In the genomic region with DNA sequence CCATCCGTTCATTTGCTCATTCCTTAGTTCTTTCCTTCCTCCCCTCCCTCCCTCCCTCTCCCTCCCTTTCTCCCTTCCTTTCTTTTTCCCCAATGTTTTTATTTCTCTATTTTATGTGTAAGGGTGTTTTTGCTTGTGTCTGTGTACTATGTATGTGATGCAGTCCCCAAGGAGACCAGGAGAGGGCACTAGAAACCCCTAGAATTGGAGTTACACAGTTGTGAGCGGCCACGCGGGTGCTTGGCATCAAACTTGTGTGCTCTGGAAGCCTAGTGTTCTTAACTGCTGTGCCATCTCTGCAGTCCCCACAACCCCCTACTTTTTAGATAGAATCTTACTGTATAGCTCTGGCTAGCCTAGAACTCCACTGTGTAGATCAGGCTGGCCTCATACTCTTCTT, we compare ENCODE assay signal across 8 mouse cellular contexts. TPM values are rescaled to one million over a fixed set of nuclear protein-coding genes. Genes with fewer than 3 reads are reported as not detected.
A peak's percentile ranks its signal among the peaks of the same experiment; 100 is the strongest.
DNase-seq lines count a peak whose midpoint lies in the region; ATAC-seq and TF ChIP-seq lines count a peak whose summit lies in the region.

No protein-coding gene starts in this region.

- H3K9me3 ChIP-seq in liver, postnatal 0 days (ENCODE audit: low read length): peaks cover 8% of the 10 kb centered on the region

- peak; percentile 8 for DNase-seq in heart, postnatal 4 days
- DNase-seq in heart, adult 8-10 months (ENCODE audit: low spot score): no peak
- peak; percentile 68 for DNase-seq in 416B (ENCODE audit: low read depth)
- peak; percentile 17 for DNase-seq in T-cell, adult 2 months (ENCODE audit: low spot score)
- DNase-seq in liver, postnatal 0 days: peak; percentile 25
- peak; percentile 73 for DNase-seq in thymus, postnatal 4 days
- no peak for DNase-seq in left cerebral cortex, adult 9 months (ENCODE audit: low spot score in 2 of 2)
- DNase-seq in heart, adult 11 months: no peak

- H3K9ac ChIP-seq in liver, postnatal 0 days (replicated peaks): no peak overlapping the region

- no peaks in the 10 kb centered on the region for H3K36me3 ChIP-seq in liver, postnatal 0 days (replicated peaks; ENCODE audit: insufficient read depth, low read length)

- no peak overlapping the region for H3K4me3 ChIP-seq in liver, postnatal 0 days (ENCODE audit: low read depth, low read length)

- no peak overlapping the region for H3K27ac ChIP-seq in liver, postnatal 0 days (ENCODE audit: low read depth)

- no peaks in the 10 kb centered on the region for H3K27me3 ChIP-seq in liver, postnatal 0 days (ENCODE audit: insufficient read depth, low read length)

- TF ChIP-seq EP300 in liver, postnatal 0 days (IDR thresholded peaks at IDR 0.05; ENCODE audit: low read depth): no peak

- H3K4me1 ChIP-seq in liver, postnatal 0 days (ENCODE audit: insufficient read depth): no peaks in the 10 kb centered on the region

- H3K4me2 ChIP-seq in liver, postnatal 0 days (ENCODE audit: low read depth, low read length): no peak overlapping the region

- WGBS in liver, postnatal 0 days (ENCODE audit: insufficient replicate concordance): 69% methylated on average over 4 of the region's 4 CpGs

- TF ChIP-seq CTCF in liver, postnatal 0 days (IDR thresholded peaks at IDR 0.05; ENCODE audit: low read depth): peak; percentile 49

- ATAC-seq in liver, postnatal 0 days: no peak

RNA-seq across cellular contexts. Expression of a gene that starts 52.3 kb away (rescaled TPM):
- 10 to 100 TPM; 62.0 to 67.9 TPM for total RNA-seq in heart, postnatal 4 days (2021)
- total RNA-seq in heart, adult 8-10 months (2022): 10 to 100 TPM; 42.4 to 55.0 (median 49.6) TPM
- 71.7 and 73.7 TPM in 2 replicates for polyA plus RNA-seq in liver, postnatal 0 days (2015; fragmentation: Nextera tagmentation; extraction: Ambion mirVana)

RNA-seq across cellular contexts. Expression of a gene that starts 55.3 kb away (rescaled TPM):
- total RNA-seq in heart, postnatal 4 days (2021): 10 to 100 TPM; 24.3 to 25.1 TPM
- 10 to 100 TPM; 14.7 to 15.9 (median 14.9) TPM for total RNA-seq in heart, adult 8-10 months (2022)
- polyA plus RNA-seq in liver, postnatal 0 days (2015; fragmentation: Nextera tagmentation; extraction: Ambion mirVana): 3.1 and 3.4 TPM in 2 replicates

Comparison
In these comparisons a context has a peak if more than half of its experiments do, and no peak if none do; other contexts are left out.
1. DNase-seq: peak in heart, postnatal 4 days (single experiment), 416B (single experiment), T-cell, adult 2 months (single experiment), liver, postnatal 0 days (single experiment) and thymus, postnatal 4 days (single experiment); none in heart, adult 8-10 months (single experiment), left cerebral cortex, adult 9 months (0 of 2) and heart, adult 11 months (single experiment).